19 mouse cellular contexts compared by ENCODE assay signal in the genomic region with DNA sequence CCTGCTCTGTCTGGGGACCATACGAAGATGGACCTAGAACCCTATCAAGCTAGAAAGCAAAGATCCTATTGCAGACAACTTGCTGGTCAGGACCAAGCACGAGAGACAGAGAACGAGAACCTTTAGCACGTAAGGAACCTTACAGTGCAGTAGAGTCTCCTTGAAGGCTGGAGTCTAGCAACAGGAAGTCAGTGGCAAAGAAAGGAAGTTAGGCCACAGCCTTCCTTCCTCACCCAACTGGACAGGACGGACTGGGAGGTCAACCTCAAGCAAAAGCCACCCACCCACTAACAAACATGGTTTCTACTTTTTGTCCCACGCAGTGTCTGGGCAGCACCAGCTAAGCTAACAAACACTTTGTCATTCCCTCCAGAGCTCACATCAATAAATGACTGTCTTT. TPM values are rescaled to one million over a fixed set of nuclear protein-coding genes. Genes with fewer than 3 reads are reported as not detected.
A peak's percentile ranks its signal among the peaks of the same experiment; 100 is the strongest.
DNase-seq lines count a peak whose midpoint lies in the region; ATAC-seq lines count a peak whose summit lies in the region.
"Had no signal": no experiment of that assay in that cellular context is flagged by ENCODE, and none has a peak within 500 bp of the region (broad histone marks: within the 10 kb centered on the region; RNA-seq: fewer than 3 reads in every experiment).

No protein-coding gene starts in this region.

- no peaks in the 10 kb centered on the region for H3K9me3 ChIP-seq in liver, embryonic 15.5 days (replicated peaks)
- no peaks in the 10 kb centered on the region for H3K9me3 ChIP-seq in liver, embryonic 12.5 days (replicated peaks)
- H3K9me3 ChIP-seq: embryonic facial prominence, embryonic 12.5 days; forebrain, embryonic 12.5 days; heart, embryonic 12.5 days; hindbrain, embryonic 12.5 days had no signal

- no peaks in the 10 kb centered on the region for H3K27me3 ChIP-seq in liver, embryonic 15.5 days
- H3K27me3 ChIP-seq in liver, embryonic 12.5 days (replicated peaks), result no peaks in the 10 kb centered on the region
- H3K27me3 ChIP-seq: embryonic facial prominence, embryonic 12.5 days; forebrain, embryonic 12.5 days; heart, embryonic 12.5 days; hindbrain, embryonic 12.5 days had no signal

- H3K4me3 ChIP-seq in liver, embryonic 15.5 days (replicated peaks), result no peak overlapping the region
- H3K4me3 ChIP-seq in liver, embryonic 12.5 days, result no peak overlapping the region
- H3K4me3 ChIP-seq: embryonic facial prominence, embryonic 12.5 days; forebrain, embryonic 12.5 days; heart, embryonic 12.5 days; hindbrain, embryonic 12.5 days had no signal

- intact Hi-C loops in heart, postnatal 10 days (cut with DNase I), result no loop called here

- no peak overlapping the region for H3K4me2 ChIP-seq in liver, embryonic 15.5 days
- no peak overlapping the region for H3K4me2 ChIP-seq in liver, embryonic 12.5 days
- H3K4me2 ChIP-seq: embryonic facial prominence, embryonic 12.5 days; forebrain, embryonic 12.5 days; heart, embryonic 12.5 days; hindbrain, embryonic 12.5 days had no signal

- ATAC-seq in liver, embryonic 15.5 days (ENCODE audit: insufficient read depth), result no peak
- ATAC-seq in liver, embryonic 12.5 days, result no peak
- ATAC-seq in hematopoietic stem cell, adult 5-6 weeks (replicated peaks in 1 of 2; ENCODE audit: insufficient read depth in 1 of 2, low FRiP score in 2 of 2, low TSS enrichment in 1 of 2, low read depth in 1 of 2, poor library complexity in 2 of 2, severe bottlenecking in 2 of 2), result peak; percentile 34 to 61; a peak in 3 of 4 replicates
- 0 out of 2 replicates have a peak, but pooled peaks have one; percentile 19 for ATAC-seq in monocyte, adult 5-6 weeks (replicated peaks; ENCODE audit: insufficient number of reproducible peaks, low FRiP score, low TSS enrichment, poor library complexity, severe bottlenecking)
- ATAC-seq: forebrain, embryonic 16.5 days; hindbrain, embryonic 16.5 days had no signal

- H3K4me1 ChIP-seq in liver, embryonic 15.5 days (replicated peaks), result peaks cover 8% of the 10 kb centered on the region; the same call in 1 of the 2 replicates
- 0 out of 2 replicates have a peak, but pooled peaks cover 4% of the 10 kb centered on the region for H3K4me1 ChIP-seq in liver, embryonic 12.5 days

- 46% methylated on average over 6 of the region's 6 CpGs for WGBS in liver, embryonic 15.5 days (ENCODE audit: insufficient replicate concordance)
- WGBS in liver, embryonic 12.5 days (ENCODE audit: insufficient replicate concordance), result 55% methylated on average over 6 of the region's 6 CpGs

- 0 out of 2 replicates have a peak, but pooled peaks cover 20% of the 10 kb centered on the region for H3K36me3 ChIP-seq in liver, embryonic 15.5 days (replicated peaks)
- peaks cover 17% of the 10 kb centered on the region for H3K36me3 ChIP-seq in liver, embryonic 12.5 days
- H3K36me3 ChIP-seq: embryonic facial prominence, embryonic 12.5 days; forebrain, embryonic 12.5 days; hindbrain, embryonic 12.5 days had no signal

- no peak overlapping the region for H3K9ac ChIP-seq in liver, embryonic 15.5 days
- no peak overlapping the region for H3K9ac ChIP-seq in liver, embryonic 12.5 days
- H3K9ac ChIP-seq: embryonic facial prominence, embryonic 12.5 days; forebrain, embryonic 12.5 days; heart, embryonic 12.5 days; hindbrain, embryonic 12.5 days had no signal

- H3K27ac ChIP-seq in liver, embryonic 15.5 days (replicated peaks), result peak overlapping the region; percentile 9; the same call in 1 of the 2 replicates
- no peak overlapping the region for H3K27ac ChIP-seq in liver, embryonic 12.5 days
- H3K27ac ChIP-seq: embryonic facial prominence, embryonic 12.5 days; forebrain, embryonic 12.5 days; hindbrain, embryonic 12.5 days had no signal

- peak; percentile 61 for DNase-seq in 416B (ENCODE audit: low read depth)
- DNase-seq in thymus, postnatal 4 days, result no peak
- no peak for DNase-seq in heart, postnatal 10 days
- DNase-seq: adrenal gland, adult 2 months; adrenal gland, postnatal 25 days; cerebellum, adult 2 months; cerebellum, postnatal 14 days; gastrocnemius, postnatal 10 days; heart, postnatal 36 days had no signal

RNA-seq across cellular contexts. Expression of a gene that starts 48.7 kb away (rescaled TPM):
- 64.6 and 66.5 TPM in 2 replicates for polyA plus RNA-seq in liver, embryonic 15.5 days (2015; fragmentation: Nextera tagmentation; extraction: Ambion mirVana)
- 60.8 and 65.1 TPM in 2 replicates for polyA plus RNA-seq in liver, embryonic 12.5 days (2016; fragmentation: Nextera tagmentation; extraction: Ambion mirVana)
- 105 and 142 TPM in 2 replicates for total RNA-seq in hematopoietic stem cell, adult 5-6 weeks (2017)
- total RNA-seq in monocyte, adult 5-6 weeks (2017), result 458 to 713 TPM (median 609 TPM) in 3 replicates
- 10 to 100 TPM; 60.3 to 64.1 TPM for total RNA-seq in heart, postnatal 10 days (2021)

RNA-seq across cellular contexts. Expression of a gene that starts 48.9 kb away (rescaled TPM):
- 5.5 and 5.9 TPM in 2 replicates for polyA plus RNA-seq in liver, embryonic 15.5 days (2015; fragmentation: Nextera tagmentation; extraction: Ambion mirVana)
- polyA plus RNA-seq in liver, embryonic 12.5 days (2016; fragmentation: Nextera tagmentation; extraction: Ambion mirVana), result 6.3 and 7.2 TPM in 2 replicates
- 6.4 and 13.1 TPM in 2 replicates for total RNA-seq in hematopoietic stem cell, adult 5-6 weeks (2017)
- 7.0 to 19.9 TPM (median 7.7 TPM) in 3 replicates for total RNA-seq in monocyte, adult 5-6 weeks (2017)
- total RNA-seq in heart, postnatal 10 days (2021), result 1 to 10 TPM; 3.3 TPM

Comparison
In these comparisons a context has a peak if more than half of its experiments do, and no peak if none do; other contexts are left out.
1. ATAC-seq: peak in hematopoietic stem cell, adult 5-6 weeks (2 of 2) and monocyte, adult 5-6 weeks (single experiment); none in liver, embryonic 15.5 days (single experiment) and liver, embryonic 12.5 days (single experiment).